Mouse (Mus musculus): Measurements from ENCODE around the gene Madcam1.

Gene Madcam1

GRCm38 (mm10) chr10:79664131-79664665 is at the start of gene Madcam1:
Gene Madcam1, plus strand, starts transcription at chr10:79664559.
- H3K4me3 ChIP-seq (replicated peaks; ENCODE audit: low read length): peak within 1 kb of the TSS; percentile 73
- TF ChIP-seq NANOG (IDR thresholded peaks at IDR 0.05; ENCODE audit: borderline replicate concordance, low read length) (no peak), CTCF (conservative IDR thresholded peaks at IDR 0.05; ENCODE audit: low read length) (peak; percentile 100)
- peaks cover 73% of the 10 kb centered on the region for H3K4me1 ChIP-seq (replicated peaks; ENCODE audit: low read depth, low read length)
- H3K9me3 ChIP-seq (ENCODE audit: low read length): no peaks in the 10 kb centered on the region
- H3K27me3 ChIP-seq (ENCODE audit: insufficient read depth, low read length): no peaks in the 10 kb centered on the region
- no peaks in the 10 kb centered on the region for H3K36me3 ChIP-seq (ENCODE audit: insufficient read depth, low read length)

- Histone ChIP-seq H3K4me1 (replicated peaks; ENCODE audit: low read depth, low read length) (peaks cover 58% of the 10 kb centered on the region), H3K36me3 (ENCODE audit: insufficient read depth, low read length) (no peaks in the 10 kb centered on the region), H3K4me3 (replicated peaks; ENCODE audit: low read length) (no peak overlapping the region), H3K9me3 (ENCODE audit: low read length) (no peaks in the 10 kb centered on the region), H3K27me3 (ENCODE audit: insufficient read depth, low read length) (peaks cover 27% of the 10 kb centered on the region)
- TF ChIP-seq NANOG (IDR thresholded peaks at IDR 0.05; ENCODE audit: borderline replicate concordance, low read length) (no peak), CTCF (conservative IDR thresholded peaks at IDR 0.05; ENCODE audit: low read length) (no peak), POU5F1 (IDR thresholded peaks at IDR 0.05; ENCODE audit: borderline replicate concordance, low read length) (no peak)
Observed at GRCm38 (mm10) chr10:79615860-79616259, 48.5 kb upstream of the Madcam1 start.

GRCm38 (mm10) chr10:79616376-79616775 is 48.0 kb upstream of the Madcam1 start:
- peaks cover 22% of the 10 kb centered on the region for H3K27me3 ChIP-seq (ENCODE audit: insufficient read depth, low read length)
- no peaks in the 10 kb centered on the region for H3K36me3 ChIP-seq (ENCODE audit: insufficient read depth, low read length)
- H3K9me3 ChIP-seq (ENCODE audit: low read length): no peaks in the 10 kb centered on the region
- H3K4me3 ChIP-seq (replicated peaks; ENCODE audit: low read length): no peak overlapping the region
- no peak for TF ChIP-seq NANOG (IDR thresholded peaks at IDR 0.05; ENCODE audit: borderline replicate concordance, low read length)
- TF ChIP-seq POU5F1 (IDR thresholded peaks at IDR 0.05; ENCODE audit: borderline replicate concordance, low read length): no peak
- no peak for TF ChIP-seq CTCF (conservative IDR thresholded peaks at IDR 0.05; ENCODE audit: low read length)
- peaks cover 57% of the 10 kb centered on the region for H3K4me1 ChIP-seq (replicated peaks; ENCODE audit: low read depth, low read length)

GRCm38 (mm10) chr10:79623950-79624349 is 40.4 kb upstream of the Madcam1 start:
- no peak for TF ChIP-seq CTCF (conservative IDR thresholded peaks at IDR 0.05; ENCODE audit: low read length)
- TF ChIP-seq NANOG (IDR thresholded peaks at IDR 0.05; ENCODE audit: borderline replicate concordance, low read length): no peak
- TF ChIP-seq POU5F1 (IDR thresholded peaks at IDR 0.05; ENCODE audit: borderline replicate concordance, low read length): no peak
- H3K9me3 ChIP-seq (ENCODE audit: low read length): no peaks in the 10 kb centered on the region
- H3K4me3 ChIP-seq (replicated peaks; ENCODE audit: low read length): no peak overlapping the region
- H3K4me1 ChIP-seq (replicated peaks; ENCODE audit: low read depth, low read length): peaks cover 23% of the 10 kb centered on the region
- peaks cover 7% of the 10 kb centered on the region; the same call in 1 of the 2 replicates for H3K27me3 ChIP-seq (ENCODE audit: insufficient read depth, low read length)
- no peaks in the 10 kb centered on the region for H3K36me3 ChIP-seq (ENCODE audit: insufficient read depth, low read length)

GRCm38 (mm10) chr10:79625398-79625797 is 39.0 kb upstream of the Madcam1 start:
- Histone ChIP-seq H3K36me3 (ENCODE audit: insufficient read depth, low read length) (no peaks in the 10 kb centered on the region), H3K27me3 (ENCODE audit: insufficient read depth, low read length) (peaks cover 7% of the 10 kb centered on the region; the same call in 1 of the 2 replicates)

GRCm38 (mm10) chr10:79626156-79626555 is 38.2 kb upstream of the Madcam1 start:
- Histone ChIP-seq H3K36me3 (ENCODE audit: insufficient read depth, low read length) (no peaks in the 10 kb centered on the region), H3K27me3 (ENCODE audit: insufficient read depth, low read length) (peaks cover 7% of the 10 kb centered on the region; the same call in 1 of the 2 replicates), H3K9me3 (ENCODE audit: low read length) (no peaks in the 10 kb centered on the region), H3K4me3 (replicated peaks; ENCODE audit: low read length) (no peak overlapping the region), H3K4me1 (replicated peaks; ENCODE audit: low read depth, low read length) (peaks cover 22% of the 10 kb centered on the region)
- TF ChIP-seq CTCF (conservative IDR thresholded peaks at IDR 0.05; ENCODE audit: low read length) (no peak), NANOG (IDR thresholded peaks at IDR 0.05; ENCODE audit: borderline replicate concordance, low read length) (no peak), POU5F1 (IDR thresholded peaks at IDR 0.05; ENCODE audit: borderline replicate concordance, low read length) (no peak)

More at GRCm38 (mm10) chr10:79625398-79625797, 39.0 kb upstream of the Madcam1 start:
- no peak overlapping the region for H3K4me3 ChIP-seq (replicated peaks; ENCODE audit: low read length)
- peaks cover 30% of the 10 kb centered on the region for H3K4me1 ChIP-seq (replicated peaks; ENCODE audit: low read depth, low read length)
- no peaks in the 10 kb centered on the region for H3K9me3 ChIP-seq (ENCODE audit: low read length)
- TF ChIP-seq NANOG (IDR thresholded peaks at IDR 0.05; ENCODE audit: borderline replicate concordance, low read length): no peak
- no peak for TF ChIP-seq POU5F1 (IDR thresholded peaks at IDR 0.05; ENCODE audit: borderline replicate concordance, low read length)
- no peak for TF ChIP-seq CTCF (conservative IDR thresholded peaks at IDR 0.05; ENCODE audit: low read length)

- H3K27me3 ChIP-seq (ENCODE audit: insufficient read depth, low read length): no peaks in the 10 kb centered on the region
- no peaks in the 10 kb centered on the region for H3K36me3 ChIP-seq (ENCODE audit: insufficient read depth, low read length)
- H3K4me3 ChIP-seq (replicated peaks; ENCODE audit: low read length): no peak overlapping the region
- TF ChIP-seq CTCF (conservative IDR thresholded peaks at IDR 0.05; ENCODE audit: low read length) (no peak), NANOG (IDR thresholded peaks at IDR 0.05; ENCODE audit: borderline replicate concordance, low read length) (no peak), POU5F1 (IDR thresholded peaks at IDR 0.05; ENCODE audit: borderline replicate concordance, low read length) (no peak)
- H3K4me1 ChIP-seq (replicated peaks; ENCODE audit: low read depth, low read length): peaks cover 20% of the 10 kb centered on the region
- no peaks in the 10 kb centered on the region for H3K9me3 ChIP-seq (ENCODE audit: low read length)
Observed at GRCm38 (mm10) chr10:79628377-79628776, 36.0 kb upstream of the Madcam1 start.

- Histone ChIP-seq H3K9me3 (ENCODE audit: low read length) (no peaks in the 10 kb centered on the region), H3K4me1 (replicated peaks; ENCODE audit: low read depth, low read length) (peaks cover 27% of the 10 kb centered on the region), H3K27me3 (ENCODE audit: insufficient read depth, low read length) (no peaks in the 10 kb centered on the region), H3K36me3 (ENCODE audit: insufficient read depth, low read length) (no peaks in the 10 kb centered on the region), H3K4me3 (replicated peaks; ENCODE audit: low read length) (no peak overlapping the region)
- TF ChIP-seq POU5F1 (IDR thresholded peaks at IDR 0.05; ENCODE audit: borderline replicate concordance, low read length): no peak
Observed at GRCm38 (mm10) chr10:79631432-79631831, 32.9 kb upstream of the Madcam1 start.
